Mouse (Mus musculus) heart, postnatal 25 days (tissue): ENCODE data around the gene Npw. TPM values are rescaled to one million over a fixed set of nuclear protein-coding genes. Genes with fewer than 3 reads are reported as not detected.

ENCODE experiments used
- DNase-seq: peaks from one replicate; pipeline ENCODE4 v3.0.0; 2022; ENCODE audit warnings: low spot score
- intact Hi-C: fragments of 180-260 bp; cut with DNase I; formaldehyde crosslinking; loops from one replicate; pipeline ENCODE4 v1.15.1; 2025
- total RNA-seq, 2 experiments: library from RNA; stranded (reverse); gene quantifications; 2 replicates each; pipeline ENCODE4 v1.2.3; 2021

The Npw gene
- total RNA-seq, 2 experiments from 2014 or later: not detected

- DNase-seq: no peak
- intact Hi-C loops: no loop called here
Observed at GRCm38 (mm10) chr17:24617561-24618194, 40.6 kb downstream of the Npw start.

GRCm38 (mm10) chr17:24610711-24611110 is 47.5 kb downstream of the Npw start:
- DNase-seq: no peak
- intact Hi-C loops: no loop called here

GRCm38 (mm10) chr17:24608874-24609273 is 49.4 kb downstream of the Npw start:
- intact Hi-C loops: no loop called here
- DNase-seq: no peak

- intact Hi-C loops: no loop called here
Observed at GRCm38 (mm10) chr17:24608370-24608769, 49.9 kb downstream of the Npw start.

More at GRCm38 (mm10) chr17:24608370-24608769, 49.9 kb downstream of the Npw start:
- no peak for DNase-seq

Other genes starting within 250 kb of the Npw start
- 10 to 100 TPM; 60.3 to 60.5 TPM for gene Rnps1, start 243.9 kb downstream of the Npw start, total RNA-seq
- 100 to 1,000 TPM; 409 to 483 TPM for gene Eci1, start 231.8 kb downstream of the Npw start, total RNA-seq
- gene Dnase1l2, start 215.4 kb downstream of the Npw start, total RNA-seq: 1 to 10 TPM in 1 of 2 experiments, under 1 TPM in 1; 0.78 to 1.2 TPM
- gene E4f1, start 188.1 kb downstream of the Npw start, total RNA-seq: 10 to 100 TPM; 11.1 to 11.4 TPM
- 10 to 100 TPM; 42.3 to 43.3 TPM for gene Pgp, start 188.1 kb downstream of the Npw start, total RNA-seq
- gene Bricd5, start 184.6 kb downstream of the Npw start, total RNA-seq: not detected
- 10 to 100 TPM in 1 of 2 experiments, 1 to 10 TPM in 1; 9.4 to 11.3 TPM for gene Mlst8, start 179.4 kb downstream of the Npw start, total RNA-seq
- under 1 TPM; 0.14 to 0.39 TPM for gene Caskin1, start 169.9 kb downstream of the Npw start, total RNA-seq
- gene Traf7, start 130.5 kb downstream of the Npw start, total RNA-seq: 10 to 100 TPM; 43.6 to 54.1 TPM
- gene Rab26, start 124.2 kb downstream of the Npw start, total RNA-seq: not detected
- gene Pkd1, start 108.6 kb downstream of the Npw start, total RNA-seq: 10 to 100 TPM; 41.2 to 50.6 TPM
- gene Tsc2, start 25.8 kb downstream of the Npw start, total RNA-seq: 100 to 1,000 TPM in 1 of 2 experiments, 10 to 100 TPM in 1; 93.9 to 101 TPM
- 1 to 10 TPM; 2.8 to 3.4 TPM for gene Nthl1, start 25.8 kb downstream of the Npw start, total RNA-seq
- 100 to 1,000 TPM in 1 of 2 experiments, 10 to 100 TPM in 1; 96.0 to 135 TPM for gene Slc9a3r2, start 8.1 kb downstream of the Npw start, total RNA-seq
- 10 to 100 TPM; 17.5 to 17.9 TPM for gene Zfp598, start 11.2 kb upstream of the Npw start, total RNA-seq
- gene Syngr3, start 31.5 kb upstream of the Npw start, total RNA-seq: not detected
- 10 to 100 TPM; 21.9 to 22.1 TPM for gene Gfer, start 37.7 kb upstream of the Npw start, total RNA-seq
- under 1 TPM; 0.50 to 0.55 TPM for gene Noxo1, start 37.8 kb upstream of the Npw start, total RNA-seq
- gene Tbl3, start 49.2 kb upstream of the Npw start, total RNA-seq: 10 to 100 TPM; 16.0 to 16.9 TPM
- gene Rnf151, start 59.6 kb upstream of the Npw start, total RNA-seq: not detected
- 100 to 1,000 TPM; 745 to 758 TPM for gene Rps2, start 59.7 kb upstream of the Npw start, total RNA-seq
- 1,000 to 10,000 TPM; 1,080 to 1,118 TPM for gene Ndufb10, start 66.0 kb upstream of the Npw start, total RNA-seq
- gene Rpl3l, start 69.4 kb upstream of the Npw start, total RNA-seq: 100 to 1,000 TPM; 375 to 390 TPM
- 100 to 1,000 TPM; 191 to 194 TPM for gene Msrb1, start 78.2 kb upstream of the Npw start, total RNA-seq
- not detected for gene Hs3st6, start 94.5 kb upstream of the Npw start, total RNA-seq
- not detected for gene Meiob, start 145.8 kb upstream of the Npw start, total RNA-seq
- 100 to 1,000 TPM in 1 of 2 experiments, 10 to 100 TPM in 1; 97.1 to 108 TPM for gene Hagh, start 181.7 kb upstream of the Npw start, total RNA-seq
- gene Fahd1, start 191.9 kb upstream of the Npw start, total RNA-seq: 10 to 100 TPM; 88.1 to 88.6 TPM
- gene Igfals, start 207.5 kb upstream of the Npw start, total RNA-seq: 1 to 10 TPM; 6.9 TPM
- 10 to 100 TPM; 18.2 to 19.4 TPM for gene Nubp2, start 227.9 kb upstream of the Npw start, total RNA-seq
- 10 to 100 TPM; 33.4 to 36.3 TPM for gene Spsb3, start 228.2 kb upstream of the Npw start, total RNA-seq
- gene Eme2, start 236.6 kb upstream of the Npw start, total RNA-seq: 10 to 100 TPM; 17.8 to 19.9 TPM
- gene Mrps34, start 236.7 kb upstream of the Npw start, total RNA-seq: 100 to 1,000 TPM; 110 to 111 TPM
- 10 to 100 TPM; 33.9 to 35.6 TPM for gene Nme3, start 238.0 kb upstream of the Npw start, total RNA-seq